Mouse (Mus musculus): ENCODE measurements around the gene Lrmda.

The Lrmda gene

DNA sequence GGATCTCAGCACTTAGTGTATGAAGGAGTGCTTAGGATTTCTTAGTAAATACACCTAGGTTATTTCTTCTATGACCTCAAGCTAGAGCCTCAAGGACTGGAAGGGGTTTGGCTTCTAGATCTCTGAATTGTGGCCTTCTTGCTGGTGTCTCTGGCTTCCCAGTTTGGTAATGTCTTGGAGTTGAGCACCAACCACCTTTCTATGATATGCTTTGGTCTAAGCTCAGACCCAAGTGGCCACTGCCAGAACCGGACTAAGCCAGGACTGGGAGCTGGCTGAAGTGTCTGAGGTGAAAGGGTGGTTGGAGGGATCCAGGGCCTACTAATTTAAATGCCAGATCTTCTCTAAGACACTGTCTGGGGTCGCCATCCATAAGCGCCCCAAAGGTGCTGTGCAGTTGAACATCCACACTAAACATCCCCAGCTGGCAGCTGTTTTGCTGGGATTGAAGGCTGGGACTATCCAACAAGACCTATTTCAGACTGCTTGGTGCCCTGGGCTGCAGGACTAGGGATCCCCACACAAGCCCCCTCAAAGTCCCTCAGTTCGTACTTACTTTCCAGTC, 27.1 kb upstream of the Lrmda start:
- no peak for DNase-seq (ENCODE audit: low spot score in 2 of 2)

- no peak for DNase-seq (ENCODE audit: low spot score in 2 of 2)
Measured at GRCm38 (mm10) chr14:21993251-21994060, 26.1 kb upstream of the Lrmda start.

- DNase-seq (ENCODE audit: low spot score in 2 of 2), result no peak
Measured at GRCm38 (mm10) chr14:21994061-21994990, 25.2 kb upstream of the Lrmda start.

GRCm38 (mm10) chr14:21995031-21995754, 24.3 kb upstream of the Lrmda start:
- peak in 1 of 2 experiments; percentile 24 for DNase-seq (ENCODE audit: low spot score in 2 of 2)

DNA sequence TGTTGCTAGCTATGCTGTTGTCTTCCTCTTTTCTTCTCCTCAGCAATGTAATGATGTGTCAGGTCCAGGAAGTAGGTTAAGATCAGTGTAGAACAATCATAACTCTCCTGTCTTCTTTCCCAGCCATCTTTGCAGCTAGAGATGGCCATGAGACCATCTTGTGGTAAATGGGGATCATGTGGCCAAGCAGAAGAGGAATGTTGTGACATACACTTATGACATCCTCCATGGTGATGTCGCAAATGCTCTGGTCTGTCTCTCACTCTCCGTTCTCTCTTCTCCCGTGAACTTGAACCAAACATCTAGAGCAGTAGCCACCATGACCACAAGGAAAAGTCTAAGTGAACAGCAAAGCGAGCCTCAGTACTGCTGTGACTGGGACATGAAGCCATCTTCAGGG, 19.9 kb upstream of the Lrmda start:
- DNase-seq (ENCODE audit: low spot score in 2 of 2), result no peak

DNA sequence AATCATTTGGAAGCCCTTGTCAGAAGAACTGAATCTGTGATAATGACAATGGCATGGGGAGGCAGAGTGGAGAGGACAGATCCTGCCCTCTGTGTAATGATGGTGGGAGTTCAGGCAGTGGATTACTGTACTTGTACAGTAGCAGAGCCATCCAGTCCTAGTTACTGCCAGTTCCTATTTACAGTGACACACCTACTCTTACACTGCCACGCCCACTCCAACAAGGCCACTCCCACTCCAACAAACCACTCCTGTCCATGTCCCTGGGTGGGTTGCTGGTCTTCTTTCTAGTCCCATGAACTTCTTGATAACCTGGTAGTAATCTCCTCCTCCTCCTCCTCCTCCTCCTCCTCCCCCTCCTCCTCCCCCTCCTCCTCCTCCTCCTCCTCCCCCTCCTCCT, 16.3 kb upstream of the Lrmda start:
- no peak for DNase-seq (ENCODE audit: low spot score in 2 of 2)

DNA sequence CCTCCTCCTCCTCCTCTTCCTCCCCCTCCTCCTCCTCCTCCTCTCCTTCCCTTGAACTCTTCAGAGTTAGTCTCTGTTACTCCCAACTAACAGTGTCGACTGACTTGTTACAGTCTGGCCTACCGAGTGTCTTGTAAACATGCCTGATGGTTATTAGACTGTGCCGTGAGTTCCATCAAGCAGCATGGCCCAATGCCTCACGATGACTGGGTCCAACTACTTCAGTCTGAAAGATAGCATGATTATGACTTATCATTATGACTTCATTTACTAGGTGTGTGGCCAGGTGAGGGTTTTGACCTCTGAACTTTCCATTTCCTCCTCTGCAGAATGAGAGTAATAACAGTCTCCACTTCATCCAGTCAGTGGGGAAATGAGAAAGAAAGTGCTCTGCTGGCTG, 15.9 kb upstream of the Lrmda start:
- no peak for DNase-seq (ENCODE audit: low spot score in 2 of 2)

DNA sequence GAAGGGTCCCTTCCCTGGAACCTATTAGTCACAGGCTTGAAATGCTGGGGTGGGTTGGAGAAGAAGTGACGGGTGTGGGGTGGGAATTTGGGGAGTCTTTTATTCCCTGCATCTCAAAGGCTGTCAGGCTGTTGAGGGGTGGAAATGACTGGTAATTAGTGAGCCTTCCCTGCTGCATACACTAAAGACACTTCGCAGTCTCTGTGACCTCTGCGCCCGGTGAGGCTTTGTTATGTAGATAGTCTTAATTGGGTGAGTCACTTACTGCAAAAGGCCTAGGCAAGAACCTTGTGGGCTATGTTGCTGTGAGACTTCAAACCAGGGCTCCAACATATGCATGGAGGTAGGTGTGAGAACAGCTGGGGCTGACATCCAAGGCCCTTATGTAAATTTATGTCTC, 14.6 kb upstream of the Lrmda start:
- DNase-seq (ENCODE audit: low spot score in 2 of 2), result no peak

- DNase-seq (ENCODE audit: low spot score in 2 of 2), result no peak
Measured at GRCm38 (mm10) chr14:22007006-22007405, 12.5 kb upstream of the Lrmda start.

DNA sequence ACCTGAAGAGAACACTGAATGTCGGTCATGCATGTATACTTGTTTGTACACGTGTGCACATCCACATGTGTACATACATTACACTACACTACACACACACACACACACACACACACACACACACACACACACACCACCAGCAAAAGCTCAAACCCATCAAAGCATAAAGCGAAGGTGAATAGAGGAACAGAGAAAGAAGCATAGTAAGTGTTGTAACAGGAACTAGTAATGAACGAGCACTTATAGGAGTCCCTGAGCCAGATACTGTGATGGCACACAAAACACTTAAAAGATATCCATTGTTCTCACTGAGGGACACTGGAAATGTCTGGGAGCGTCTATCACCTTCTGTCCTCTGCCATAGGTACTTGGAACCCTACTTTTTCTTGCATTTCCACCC, 5.2 kb upstream of the Lrmda start:
- no peak for DNase-seq (ENCODE audit: low spot score in 2 of 2)

DNA sequence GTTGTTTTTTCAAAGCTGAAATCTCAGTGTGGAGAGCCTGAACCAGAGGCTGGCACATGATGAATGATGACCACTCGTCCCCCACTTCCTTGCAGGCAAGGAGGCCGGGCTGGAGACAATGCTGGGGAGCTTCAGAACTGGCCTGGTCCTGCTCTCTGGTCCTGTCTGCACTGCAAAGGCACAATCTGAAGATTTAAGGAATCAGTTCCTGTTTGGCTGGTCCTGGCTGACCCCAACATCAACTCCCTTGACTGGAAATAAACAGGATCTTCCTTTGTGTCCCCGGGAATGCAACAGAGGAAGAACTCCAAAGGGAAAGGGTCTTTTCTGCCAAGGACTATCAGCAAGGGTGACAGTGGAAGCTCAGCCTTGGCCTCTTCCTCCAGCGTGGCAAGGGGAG, 4.7 kb upstream of the Lrmda start:
- DNase-seq (ENCODE audit: low spot score in 2 of 2), result no peak

DNA sequence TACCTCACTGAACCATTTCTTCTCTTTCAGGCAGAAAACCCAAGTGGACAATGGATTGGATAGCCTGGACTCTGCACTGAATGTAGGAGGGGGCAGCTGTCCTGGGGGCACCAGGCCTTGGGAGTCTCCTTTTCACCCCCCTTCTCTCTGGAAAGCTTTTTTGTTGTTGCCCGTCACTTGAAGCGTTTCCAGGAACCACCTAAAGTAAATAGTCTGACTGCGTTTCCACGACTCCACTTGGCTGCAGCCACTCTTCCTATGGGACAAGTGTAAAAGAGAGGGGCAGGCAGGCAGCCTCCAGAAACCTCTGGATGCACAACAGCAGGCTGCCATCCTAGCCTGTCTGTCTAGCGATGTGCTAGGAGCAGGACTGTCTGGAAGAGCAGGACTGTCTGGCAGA, 2.5 kb upstream of the Lrmda start:
- no peak for DNase-seq (ENCODE audit: low spot score in 2 of 2)

DNA sequence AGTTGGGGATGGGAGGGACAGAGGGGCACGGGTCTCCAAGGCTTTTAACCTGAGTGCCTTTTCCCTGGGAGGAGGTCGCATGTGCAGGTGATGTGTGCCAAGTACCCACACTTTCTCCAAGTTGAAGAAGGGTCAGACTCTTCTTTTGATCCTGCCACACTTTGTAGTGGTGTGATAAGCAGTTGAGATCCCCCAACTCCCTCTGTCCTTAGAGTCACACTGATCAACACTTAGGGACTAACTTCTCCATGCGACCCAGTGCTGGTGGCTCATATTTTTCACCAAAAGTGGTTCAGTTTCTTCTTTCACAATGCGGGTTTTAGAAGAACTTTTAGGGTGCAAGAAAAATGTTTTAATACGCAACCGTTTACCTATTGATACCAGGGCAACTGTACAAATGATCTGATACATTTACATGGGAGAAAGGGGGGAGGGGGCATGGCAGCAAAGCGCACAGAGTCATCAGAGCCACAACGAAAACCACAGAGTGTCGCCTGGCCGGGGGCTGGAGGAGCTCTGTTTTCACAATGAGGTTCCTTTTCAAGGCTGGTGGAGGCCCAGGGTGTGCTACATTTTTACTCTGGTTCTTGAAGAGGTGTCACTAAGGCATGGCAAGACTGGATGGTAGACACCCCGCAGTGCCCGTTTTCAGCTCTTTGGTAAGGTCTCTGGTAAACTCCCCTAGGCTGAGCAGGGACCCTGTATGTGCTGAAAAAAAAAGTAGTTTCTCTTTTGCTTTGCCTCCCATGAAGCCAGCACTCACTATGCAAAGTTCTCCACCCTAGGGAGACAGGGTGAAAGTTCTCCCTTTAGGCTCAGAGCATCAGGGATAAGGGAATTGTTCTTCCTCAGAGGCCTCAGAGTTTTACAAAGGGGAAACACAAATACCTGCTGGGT, 685 bp downstream of the Lrmda start:
- no peak for DNase-seq (ENCODE audit: low spot score in 2 of 2)

- peak in 1 of 2 experiments; percentile 16 for DNase-seq (ENCODE audit: low spot score in 2 of 2)
Measured at GRCm38 (mm10) chr14:22020885-22021284, 1.4 kb downstream of the Lrmda start.

DNA sequence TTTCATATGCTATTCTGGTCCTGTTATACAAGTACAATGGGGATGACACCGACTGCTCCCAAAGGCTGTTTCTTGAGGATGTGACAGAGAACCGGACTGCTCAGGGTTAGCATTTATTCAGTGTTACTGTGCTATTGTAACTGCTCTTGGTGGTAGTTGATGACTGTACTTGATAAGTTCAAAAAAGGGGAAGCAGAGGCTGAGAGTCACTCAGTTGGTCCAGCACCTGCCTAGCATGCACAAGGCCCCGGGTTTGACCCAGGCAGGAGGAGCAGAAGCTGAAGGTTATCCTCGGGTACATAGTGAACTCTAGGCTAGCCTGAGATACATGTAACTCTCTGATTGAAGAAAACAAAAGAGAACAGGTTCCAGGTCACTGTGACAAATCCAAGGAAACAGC, 4.0 kb downstream of the Lrmda start:
- DNase-seq (ENCODE audit: low spot score in 2 of 2), result no peak

DNA sequence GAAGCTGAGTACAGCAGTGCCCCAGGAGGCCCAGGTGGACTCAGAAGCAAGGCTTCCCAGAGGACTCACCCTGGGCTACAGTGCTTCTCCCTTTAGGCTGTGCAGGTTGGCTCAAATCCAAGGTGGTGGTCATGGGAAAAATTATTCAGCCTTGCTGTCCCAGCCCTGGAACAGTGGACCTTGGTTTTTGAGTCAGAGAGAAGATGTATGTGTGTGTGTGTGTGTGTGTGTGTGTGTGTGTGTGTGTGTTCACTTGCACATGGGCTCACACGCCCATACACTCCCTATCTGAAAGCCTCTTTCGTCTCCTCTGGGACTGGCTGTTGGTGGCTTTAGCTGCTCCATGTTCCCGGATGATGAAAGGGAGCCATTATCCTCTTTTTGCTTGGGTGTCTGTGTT, 16.4 kb downstream of the Lrmda start:
- DNase-seq (ENCODE audit: low spot score in 2 of 2), result no peak

GRCm38 (mm10) chr14:22036338-22036737, 16.8 kb downstream of the Lrmda start:
- DNase-seq (ENCODE audit: low spot score in 2 of 2), result no peak

GRCm38 (mm10) chr14:22036802-22037497, 17.4 kb downstream of the Lrmda start:
- no peak for DNase-seq (ENCODE audit: low spot score in 2 of 2)

DNA sequence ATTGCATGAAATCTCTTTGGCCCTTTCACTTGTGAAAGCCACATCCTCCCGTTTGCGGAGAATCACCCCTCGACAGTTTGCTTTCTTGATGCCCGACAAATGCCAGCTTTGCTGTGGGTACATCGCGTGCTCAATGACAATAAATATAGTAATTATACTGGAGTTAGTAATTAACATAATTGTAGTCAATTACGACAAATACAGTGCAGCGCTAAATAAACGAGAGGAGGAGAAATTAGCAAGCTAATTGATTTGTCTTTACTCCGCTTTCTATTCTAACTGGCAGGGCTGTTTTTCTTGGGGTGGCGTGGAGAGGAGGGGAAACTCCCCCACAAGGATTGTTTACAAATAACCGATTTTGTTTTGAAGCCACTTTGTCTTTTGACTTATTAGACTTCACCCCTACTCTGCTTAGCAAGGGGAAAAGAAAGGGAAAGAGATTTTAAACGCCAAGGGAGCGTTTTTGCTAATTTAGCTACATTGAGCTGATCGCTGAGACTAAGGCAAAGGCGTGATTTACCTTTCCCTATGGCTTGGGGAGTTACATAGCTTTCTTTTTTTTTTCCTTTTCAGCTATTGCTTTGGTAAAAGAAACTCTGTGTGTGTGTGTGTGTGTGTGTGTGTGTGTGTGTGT, 18.1 kb downstream of the Lrmda start:
- no peak for DNase-seq (ENCODE audit: low spot score in 2 of 2)

DNA sequence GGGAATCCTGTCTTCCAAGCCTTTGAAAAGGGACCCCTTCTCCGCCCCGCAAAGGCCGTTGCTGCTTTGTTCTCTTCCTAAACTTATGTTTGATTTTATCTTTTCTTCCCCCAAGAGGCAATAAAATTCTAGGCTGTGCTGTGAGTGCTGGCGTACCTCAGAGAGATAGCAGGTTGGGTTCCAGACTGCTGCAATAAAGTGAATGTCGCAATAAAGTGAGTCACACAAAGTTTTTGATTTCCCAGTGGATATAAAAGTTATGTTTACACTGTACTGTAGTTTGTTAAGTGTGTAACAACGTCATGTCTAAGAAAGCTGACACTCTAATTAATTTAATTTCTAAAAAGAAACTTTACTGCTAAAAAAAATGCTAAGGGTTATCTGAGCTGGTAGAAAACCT, 22.6 kb downstream of the Lrmda start:
- DNase-seq (ENCODE audit: low spot score in 2 of 2), result no peak

Measured in frontal cortex, postnatal 10 days (tissue).